Mouse (Mus musculus) kidney, adult 2 months (tissue): ENCODE results near the gene Lypd4.

Source experiments
- CTCF ChIP-seq: fragments of 200-500 bp; conservative IDR thresholded peaks from 2 replicates; pipeline ENCODE4 v1.5.1; 2011; ENCODE audit warnings: low read depth, mild to moderate bottlenecking, control low read depth, low read length, moderate library complexity, mixed read lengths; ENCODE audit not compliant: insufficient read depth, insufficient read length
- POLR2A ChIP-seq: fragments of 200-500 bp; IDR thresholded peaks from one replicate; pipeline ENCODE4 v1.6.1; 2011; ENCODE audit warnings: low read depth, low read length, control low read depth

DNA sequence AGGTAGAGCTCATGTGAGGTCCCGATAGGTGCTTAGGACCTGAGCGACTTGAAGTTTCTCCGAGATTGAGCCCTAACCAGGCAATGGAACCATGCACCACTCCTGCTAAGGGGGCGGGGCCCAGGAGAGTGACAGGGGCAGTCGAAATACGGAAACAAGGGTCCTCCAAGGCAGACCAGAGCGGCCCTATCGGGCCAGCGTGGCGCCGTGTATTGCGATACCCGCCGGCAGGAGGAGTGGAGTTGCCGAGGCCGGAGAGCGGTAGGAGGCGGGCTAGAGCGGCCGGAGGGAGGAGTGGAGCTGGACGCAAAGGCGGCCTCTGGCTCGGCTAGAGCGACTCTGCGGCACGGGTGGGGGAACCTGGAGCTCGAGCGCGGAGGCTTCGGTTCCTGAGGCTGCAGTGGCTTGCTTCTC lies 34.3 kb upstream of the Lypd4 start:
- TF ChIP-seq CTCF (no peak), POLR2A (no peak)
